Mouse (Mus musculus) heart, adult 2 months (tissue): Measurements from ENCODE around the gene Znrd1. TPM values are rescaled to one million over a fixed set of nuclear protein-coding genes. Genes with fewer than 3 reads are reported as not detected.
A peak's percentile ranks its signal among the peaks of the same experiment; 100 is the strongest.

Experiments
- DNase-seq, 2 experiments: peaks; one replicate each; pipeline ENCODE4 v3.0.0; 2021
- H3K27ac ChIP-seq: fragments of 200-600 bp; 2 replicates; pipeline ENCODE4 v1.8.1; 2022
- H3K27me3 ChIP-seq: fragments of 200-500 bp; 2 replicates; pipeline ENCODE4 v1.6.1; 2012; ENCODE audit warnings: mild to moderate bottlenecking, low read length, inconsistent platforms, mixed read lengths; ENCODE audit not compliant: control insufficient read depth, insufficient read depth
- H3K36me3 ChIP-seq: fragments of 200-500 bp; 2 replicates; pipeline ENCODE4 v1.6.1; 2012; ENCODE audit warnings: low read length, inconsistent platforms; ENCODE audit not compliant: control insufficient read depth, insufficient read depth
- H3K4me1 ChIP-seq: fragments of 200-500 bp; 2 replicates; pipeline ENCODE4 v1.6.1; 2011; ENCODE audit warnings: low read length; ENCODE audit not compliant: control insufficient read depth, insufficient read depth
- H3K4me3 ChIP-seq: fragments of 200-600 bp; 2 replicates; pipeline ENCODE4 v1.8.1; 2022
- H3K79me2 ChIP-seq: fragments of 200-500 bp; replicated peaks from 2 replicates; pipeline ENCODE4 v1.6.1; 2012; ENCODE audit warnings: mild to moderate bottlenecking, inconsistent platforms, low read length, moderate library complexity, mixed read lengths; ENCODE audit not compliant: control insufficient read depth, insufficient read depth
- H3K9ac ChIP-seq: fragments of 200-500 bp; 2 replicates; pipeline ENCODE4 v1.6.1; 2012; ENCODE audit warnings: low read depth, mild to moderate bottlenecking, control low read depth, inconsistent platforms, low read length, mixed read lengths
- CTCF ChIP-seq: fragments of 200-600 bp; IDR thresholded peaks from 2 replicates; pipeline ENCODE4 v1.8.1; 2022; ENCODE audit warnings: antibody characterized with exemption, mild to moderate bottlenecking, moderate library complexity
- EP300 ChIP-seq: fragments of 200-500 bp; IDR thresholded peaks from 2 replicates; pipeline ENCODE4 v1.6.1; 2011; ENCODE audit warnings: low read depth, low read length, control low read depth; ENCODE audit not compliant: insufficient read depth
- POLR2A ChIP-seq: fragments of 200-500 bp; IDR thresholded peaks from 2 replicates; pipeline ENCODE4 v1.6.1; 2011; ENCODE audit warnings: mild to moderate bottlenecking, low read depth, low read length, control low read depth; ENCODE audit not compliant: insufficient read depth
- WGBS: fragments of 180-500 bp; shearing (Covaris S2); methylation state at CpG from one replicate; pipeline ENCODE4 v1.1.7; 2018; 5-methylcytosine and 5-hydroxymethylcytosine counted together
- intact Hi-C: fragments of 180-260 bp; cut with DNase I; formaldehyde crosslinking; loops from one replicate; pipeline ENCODE4 v1.15.1; 2025
- long read RNA-seq: library from polyadenylated mRNA; stranded (forward); transcript quantifications from one replicate; pipeline ENCODE4 v2.0.0, GENCODE M21; 2021
- polyA plus RNA-seq: library from polyadenylated mRNA; depleted of rRNA; stranded (reverse); fragments of >200 nt; gene quantifications from 2 replicates; pipeline ENCODE4 v1.2.3, GENCODE M21; 2012; rRNA removed
- total RNA-seq, 2 experiments: library from RNA; stranded (reverse); gene quantifications; 2 replicates each; pipeline ENCODE4 v1.2.3; 2021

The Znrd1 gene
- total RNA-seq (10 to 100 TPM; 25.9 to 29.0 TPM), polyA plus RNA-seq (19.8 and 26.2 TPM in 2 replicates)
- long read RNA-seq, transcript Znrd1-202 (5 exons, 710 nt): major isoform, 10 of 10 reads
- long read RNA-seq, partial matches to known transcripts: 0 of 10 reads
- long read RNA-seq, other reads (novel, unspliced or antisense): 0 of 10 reads

- peaks cover 3% of the 10 kb centered on the region for H3K4me1 ChIP-seq
- H3K36me3 ChIP-seq: peaks cover 2% of the 10 kb centered on the region
- intact Hi-C loops: loop anchor here (2.0 kb wide), 3 partner anchors 43 to 121 kb away; partner anchors contain the start of gene Trim26
These were observed at the start of gene Znrd1, which contains the start of gene Znrd1as for GRCm38 (mm10) chr17:36957999-36958743. Gene Znrd1 (minus strand): TSS chr17:36958559. Gene Znrd1as (plus strand): TSS chr17:36958592.

GRCm38 (mm10) chr17:37003366-37003765, 45.0 kb upstream of the Znrd1 start:
- 27% methylated on average over 4 of the region's 4 CpGs for WGBS
- Histone ChIP-seq H3K4me3 (peak overlapping the region; percentile 60; the same call in 1 of the 2 replicates), H3K79me2 (no peaks in the 10 kb centered on the region), H3K36me3 (no peaks in the 10 kb centered on the region), H3K9ac (no peak overlapping the region), H3K4me1 (no peaks in the 10 kb centered on the region), H3K27me3 (no peaks in the 10 kb centered on the region), H3K27ac (no peak overlapping the region)
- TF ChIP-seq POLR2A (no peak), EP300 (no peak), CTCF (no peak)
- no peak for DNase-seq
- intact Hi-C loops: no loop called here

More at GRCm38 (mm10) chr17:36957999-36958743, at the start of gene Znrd1, which contains the start of gene Znrd1as:
- H3K4me3 ChIP-seq: peak within 1 kb of the TSS; percentile 73
- peak within 1 kb of the TSS; percentile 83 for H3K27ac ChIP-seq
- under 1% methylated on average over 46 of the region's 46 CpGs for WGBS
- peak; percentile 94 to 96 for DNase-seq
- no peaks in the 10 kb centered on the region for H3K27me3 ChIP-seq
- no peaks in the 10 kb centered on the region for H3K79me2 ChIP-seq
- H3K9ac ChIP-seq: peak within 1 kb of the TSS; percentile 87
- TF ChIP-seq CTCF (0 out of 2 replicates have a peak, but pooled peaks have one; percentile 10), EP300 (peak; percentile 89; the same call in 1 of the 2 replicates), POLR2A (peak; percentile 85)

GRCm38 (mm10) chr17:37002364-37003330, 44.3 kb upstream of the Znrd1 start:
- Histone ChIP-seq H3K4me1 (no peaks in the 10 kb centered on the region), H3K9ac (peak overlapping the region; percentile 63), H3K79me2 (no peaks in the 10 kb centered on the region), H3K27ac (peak overlapping the region; percentile 59), H3K27me3 (no peaks in the 10 kb centered on the region), H3K36me3 (no peaks in the 10 kb centered on the region), H3K4me3 (peak overlapping the region; percentile 60)
- intact Hi-C loops: no loop called here
- DNase-seq: peak; percentile 44 to 53
- TF ChIP-seq CTCF: no peak
- no peak for TF ChIP-seq POLR2A
- no peak for TF ChIP-seq EP300
- WGBS: 1% methylated on average over 49 of the region's 49 CpGs

- Histone ChIP-seq H3K27ac (no peak within 1 kb of the TSS), H3K4me3 (no peak within 1 kb of the TSS)
- 92% methylated on average over 7 of the region's 7 CpGs for WGBS
These were observed 42.5 kb upstream of the Znrd1 start, which contains the start of gene Zfp57 for GRCm38 (mm10) chr17:37000863-37001262. Gene Zfp57 (plus strand): TSS chr17:37001163.

GRCm38 (mm10) chr17:36998477-36998876, 40.1 kb upstream of the Znrd1 start:
- 62% methylated on average over 2 of the region's 2 CpGs for WGBS
- TF ChIP-seq POLR2A (no peak), EP300 (no peak), CTCF (no peak)
- no peaks in the 10 kb centered on the region for H3K79me2 ChIP-seq
- H3K36me3 ChIP-seq: no peaks in the 10 kb centered on the region
- no peak for DNase-seq
- H3K4me1 ChIP-seq: no peaks in the 10 kb centered on the region
- intact Hi-C loops: no loop called here
- H3K9ac ChIP-seq: no peak overlapping the region
- H3K4me3 ChIP-seq: no peak overlapping the region
- H3K27ac ChIP-seq: no peak overlapping the region
- H3K27me3 ChIP-seq: no peaks in the 10 kb centered on the region

More at GRCm38 (mm10) chr17:37000863-37001262, 42.5 kb upstream of the Znrd1 start, which contains the start of gene Zfp57:
- intact Hi-C loops: no loop called here
- DNase-seq: no peak
- Histone ChIP-seq H3K4me1 (no peaks in the 10 kb centered on the region), H3K79me2 (no peaks in the 10 kb centered on the region), H3K27me3 (no peaks in the 10 kb centered on the region), H3K9ac (no peak within 1 kb of the TSS), H3K36me3 (no peaks in the 10 kb centered on the region)
- TF ChIP-seq EP300 (no peak), POLR2A (no peak), CTCF (no peak)
